Mouse (Mus musculus) c-Kit-positive CD71-negative TER-119-negative erythroid progenitor cells, embryonic 14.5 days (primary cell): ENCODE results near the gene Nemp2.

Experiments used
- DNase-seq: peaks from one replicate; pipeline ENCODE4 v3.0.0-alpha.2; 2013; ENCODE audit warnings: low read depth

Nemp2 gene

DNA sequence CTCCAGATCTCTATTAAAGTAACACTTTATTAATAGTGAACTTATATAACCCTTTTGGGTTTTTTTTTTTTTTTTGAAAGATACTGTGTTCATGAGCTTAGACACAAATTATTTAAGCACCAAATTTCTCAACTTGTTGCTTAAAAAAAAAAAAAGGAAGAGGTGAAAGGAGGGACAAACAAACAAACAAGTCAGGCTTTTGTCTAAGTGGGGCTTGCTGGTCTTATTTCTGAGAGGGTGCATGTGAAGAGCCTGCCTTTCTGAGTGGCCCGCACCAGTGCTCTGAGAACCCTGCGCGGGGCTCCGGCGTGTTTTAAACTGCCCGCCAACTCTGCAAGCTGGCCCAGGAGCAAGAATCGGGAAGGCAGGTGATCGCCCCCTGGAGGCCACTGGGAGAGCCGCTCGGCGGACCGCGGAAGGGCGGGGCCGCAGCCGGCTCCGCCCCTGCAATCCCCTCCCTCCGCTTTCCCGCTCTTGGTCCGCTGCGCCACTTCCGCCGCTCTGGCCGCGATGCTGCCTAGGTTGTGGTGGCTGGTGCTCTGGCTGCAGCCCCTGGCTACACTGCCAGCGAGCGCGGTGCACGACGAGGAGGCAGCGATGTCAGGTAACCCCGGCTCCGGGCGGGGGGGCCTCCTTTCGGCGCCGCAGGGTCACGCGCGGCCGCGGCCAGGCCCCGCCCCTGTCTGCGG, at the start of gene Nemp2:
TSS of gene Nemp2 (plus strand) at position 456 of the 689 bp plus-strand sequence.
- peak; percentile 85 for DNase-seq

DNA sequence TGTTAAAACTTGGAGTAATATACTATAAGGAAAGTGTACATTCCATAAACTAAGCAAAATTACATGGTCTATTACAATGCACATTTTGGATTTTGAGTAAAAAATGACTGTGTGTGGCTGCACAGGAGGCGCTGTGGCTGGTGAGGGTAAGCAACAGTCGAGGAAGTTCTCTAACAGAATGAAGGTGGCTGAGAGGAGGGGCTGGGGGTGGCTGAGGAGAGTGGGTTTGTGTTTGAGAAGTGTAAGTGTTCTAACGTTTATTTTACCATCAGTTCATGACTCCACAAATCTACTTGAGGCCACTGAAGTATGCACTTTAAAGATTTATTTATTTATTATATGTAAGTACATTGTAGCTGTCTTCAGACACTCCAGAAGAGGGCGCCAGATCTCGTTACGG, 48.8 kb upstream of the Nemp2 start:
- DNase-seq, result no peak

DNA sequence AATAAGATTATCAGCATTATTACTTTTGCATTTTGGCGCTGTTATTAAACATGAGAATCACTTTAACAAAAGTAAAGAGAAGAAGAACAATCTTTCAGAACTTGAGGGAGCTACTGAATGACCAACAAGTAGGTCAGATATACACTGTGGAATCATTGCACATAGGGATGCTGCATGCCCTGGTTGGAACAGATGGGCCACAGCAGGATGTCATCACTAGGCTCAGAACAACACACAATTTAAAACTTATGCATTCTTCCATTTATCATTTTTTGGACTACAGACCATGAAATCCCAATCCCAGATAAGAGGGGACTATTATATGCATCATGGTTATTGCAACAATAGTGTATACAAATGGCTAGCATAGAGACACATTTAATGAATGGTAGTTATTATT, 47.6 kb upstream of the Nemp2 start:
- DNase-seq, result no peak

DNA sequence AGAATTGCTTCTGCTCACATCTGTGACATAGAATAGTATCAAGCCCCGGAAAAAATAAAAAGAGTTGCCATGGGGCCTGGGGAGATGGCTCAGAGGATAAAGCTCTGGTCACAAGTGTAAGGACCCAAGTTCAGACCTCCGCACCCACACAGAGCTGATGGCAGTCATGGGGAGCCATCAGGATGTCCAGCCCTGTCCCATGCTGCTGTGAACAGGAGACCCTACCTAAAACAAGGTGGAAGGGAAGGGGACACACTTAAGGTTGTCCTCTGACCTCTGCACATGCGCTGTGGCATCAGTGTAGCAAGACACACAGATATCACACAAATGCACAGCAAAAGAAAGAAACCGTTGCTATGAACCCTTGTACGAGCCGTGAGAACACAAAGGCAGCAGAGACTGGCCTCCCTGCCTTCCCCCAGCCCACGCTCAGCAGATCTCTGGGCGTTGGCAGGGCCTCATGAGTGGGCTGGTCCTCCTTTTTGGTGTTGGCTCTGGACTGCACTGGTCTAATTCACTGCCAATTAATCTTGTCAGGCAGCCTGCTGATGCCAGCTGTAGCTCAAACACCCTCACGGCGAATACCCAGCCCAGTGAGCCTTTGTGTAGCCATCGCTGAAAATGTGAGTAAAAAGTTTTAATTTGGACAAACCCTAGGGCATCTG, 33.4 kb upstream of the Nemp2 start:
- no peak for DNase-seq

DNA sequence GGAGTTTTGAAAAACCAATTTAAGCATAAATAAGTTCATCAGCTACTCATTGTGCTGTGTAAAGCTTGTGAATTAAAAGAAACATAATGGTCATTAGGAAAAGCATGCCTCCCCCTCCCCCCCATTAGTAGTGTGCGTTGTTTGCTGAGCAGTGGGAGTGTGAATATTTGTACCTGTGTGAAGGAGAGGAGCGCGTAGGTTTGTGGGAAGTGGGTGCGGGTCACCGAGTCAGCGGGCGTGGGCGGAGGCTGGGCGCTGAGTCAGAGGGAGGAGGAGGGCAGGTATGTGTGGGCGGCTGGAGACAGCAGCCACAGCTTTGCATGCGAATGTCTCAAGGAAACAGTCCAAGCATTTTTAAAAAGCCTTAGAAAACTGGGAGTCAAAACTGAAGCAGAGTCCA, 32.7 kb upstream of the Nemp2 start:
- peak; percentile 44 for DNase-seq

DNA sequence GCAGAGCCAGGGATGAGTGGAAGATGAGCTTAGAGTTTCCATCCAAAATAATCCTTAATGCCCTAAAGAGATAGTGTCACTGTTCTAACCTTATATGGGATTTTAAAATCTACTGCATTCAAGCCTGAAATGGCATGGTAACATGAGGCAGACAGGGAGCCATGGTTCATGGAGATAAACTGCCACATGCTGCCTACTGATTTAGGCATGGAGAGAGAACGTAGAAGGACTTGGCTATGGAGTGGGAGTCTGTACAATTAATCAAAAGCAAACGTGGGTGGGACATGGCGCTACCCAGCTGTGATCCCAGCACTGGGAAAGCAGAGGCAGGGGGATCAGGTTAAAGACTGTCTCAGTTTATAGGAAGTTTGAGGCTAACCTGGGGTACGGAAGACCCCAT, 32.1 kb upstream of the Nemp2 start:
- DNase-seq, result no peak

DNA sequence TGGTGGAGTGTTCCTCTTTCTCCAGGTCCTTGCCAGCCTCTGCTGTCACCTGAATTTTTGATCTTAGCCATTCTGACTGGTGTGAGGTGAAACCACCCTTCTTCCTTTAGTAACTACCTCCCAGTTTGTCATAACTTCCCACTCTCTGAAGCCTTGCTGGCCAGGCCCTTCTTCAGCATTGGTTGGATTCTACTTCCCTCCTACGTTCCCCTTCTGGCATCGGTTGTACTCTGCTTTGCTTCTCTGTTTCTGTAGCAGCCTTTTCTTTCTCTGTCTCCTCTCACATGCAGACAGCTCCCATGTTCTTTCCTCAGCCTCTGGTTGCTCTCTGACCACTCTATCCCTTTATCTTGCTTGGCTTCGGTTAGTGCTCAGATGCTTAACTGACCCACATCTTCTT, 29.0 kb upstream of the Nemp2 start:
- DNase-seq, result no peak

DNA sequence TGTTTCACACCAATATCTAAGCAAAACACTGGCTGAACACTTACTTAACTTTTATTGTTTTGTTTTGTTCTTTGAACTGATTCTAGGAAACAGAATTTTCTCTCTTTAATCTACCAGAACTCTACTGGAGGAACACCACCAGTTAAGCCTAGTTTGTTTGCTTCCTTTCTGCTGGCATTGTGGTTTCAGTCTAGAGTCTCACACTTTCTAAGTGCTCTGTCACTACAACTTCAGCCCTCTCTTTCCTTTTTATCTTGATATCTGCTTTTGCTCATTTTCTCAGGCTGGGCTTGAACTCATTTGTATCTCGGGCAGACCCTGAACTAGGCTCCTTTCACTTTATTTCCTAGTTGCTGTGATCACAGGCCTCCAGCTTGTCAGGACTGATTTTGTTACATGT, 22.8 kb upstream of the Nemp2 start:
- no peak for DNase-seq

DNA sequence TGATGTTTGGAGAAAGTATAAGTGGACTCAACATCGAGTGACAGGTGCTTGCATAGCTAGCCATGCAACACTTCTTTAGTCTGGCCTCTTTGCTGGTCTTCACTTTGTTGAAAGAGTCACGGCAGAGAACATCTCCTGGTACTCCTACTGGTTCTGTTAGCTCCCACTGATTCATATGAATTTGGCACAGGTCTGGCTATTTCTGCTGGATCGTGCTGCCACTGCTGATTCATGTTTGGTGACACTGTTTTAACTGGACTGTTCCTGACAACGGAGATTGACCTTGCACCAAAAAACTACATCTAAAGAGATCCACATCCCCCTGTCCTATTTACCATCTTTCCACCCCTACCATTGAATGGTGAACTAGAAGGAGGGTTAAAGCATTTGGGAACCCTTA, 22.0 kb upstream of the Nemp2 start:
- DNase-seq, result no peak

DNA sequence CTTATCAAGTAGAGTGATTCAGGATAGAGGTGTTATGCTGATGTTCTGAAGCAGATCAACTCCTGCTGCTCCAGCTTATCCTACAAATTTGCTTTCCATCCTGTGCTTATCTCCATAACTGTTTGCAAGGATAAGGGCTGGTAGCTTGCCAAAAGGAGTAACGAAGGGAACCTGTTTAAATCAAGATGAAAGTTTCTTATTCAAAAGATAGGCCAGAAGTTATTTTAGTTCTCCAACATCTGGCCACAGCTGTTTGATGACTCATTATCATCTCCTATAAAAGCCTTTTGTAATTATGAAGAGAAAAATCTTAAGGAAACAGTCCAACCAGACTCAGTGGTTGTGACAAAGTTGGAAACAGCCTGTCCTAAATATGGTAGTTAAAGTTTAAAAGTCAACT, 12.3 kb upstream of the Nemp2 start:
- no peak for DNase-seq

DNA sequence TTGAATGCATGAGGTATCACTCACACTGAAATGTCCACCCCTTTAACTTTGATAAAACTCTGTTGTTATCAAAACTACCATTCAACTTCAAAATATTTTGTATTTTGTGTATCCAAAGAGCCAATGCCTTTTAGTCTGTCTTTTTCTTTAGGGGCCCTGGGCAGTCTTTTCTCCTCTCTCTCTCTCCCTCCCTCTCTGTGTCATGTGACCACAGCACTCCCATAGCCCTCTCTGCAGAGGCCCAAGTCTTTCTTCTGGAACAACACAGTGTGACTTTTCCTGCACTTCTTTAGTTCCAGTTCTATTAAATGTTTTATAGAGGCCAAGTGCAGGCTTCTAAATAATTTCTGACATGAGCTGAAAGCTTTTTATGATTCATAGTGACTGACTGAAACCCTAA, 10.1 kb upstream of the Nemp2 start:
- no peak for DNase-seq

DNA sequence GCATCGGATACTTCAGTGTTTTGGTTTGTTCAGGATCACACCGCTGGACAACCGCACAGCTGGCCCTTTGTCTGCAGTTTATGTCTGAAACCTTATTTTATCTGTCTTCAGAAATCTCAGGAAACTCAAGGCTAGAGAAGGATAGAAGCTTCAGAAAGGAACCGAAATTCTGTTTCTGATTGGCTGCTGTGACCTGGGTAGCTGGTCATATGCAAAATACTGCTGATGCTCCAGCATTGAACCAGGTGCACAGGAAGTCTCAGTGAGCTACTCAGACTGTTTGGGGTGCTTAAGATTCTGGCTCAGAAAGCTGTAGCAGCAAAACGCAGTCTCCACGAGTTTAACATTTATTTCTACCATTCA, 415 bp downstream of the Nemp2 start:
- peak; percentile 47 for DNase-seq

DNA sequence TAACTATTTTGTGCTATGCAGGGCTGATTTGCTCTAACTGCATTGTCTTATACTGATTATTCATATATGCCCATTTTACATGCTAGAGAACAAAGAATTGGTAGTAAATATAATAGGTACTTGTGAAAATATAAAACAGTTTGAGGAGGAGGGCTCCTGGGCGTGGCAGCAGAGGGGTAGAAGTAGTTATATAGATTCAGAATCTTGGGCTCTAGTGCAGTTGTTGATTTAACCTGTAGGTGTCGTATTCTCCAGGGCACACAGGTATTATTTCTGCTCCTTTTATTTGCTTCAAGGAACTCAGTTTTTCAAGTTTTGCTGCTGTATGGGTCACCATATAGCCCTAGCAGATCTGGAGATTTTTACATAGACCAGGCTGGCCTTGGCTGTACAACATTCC, 1.1 kb downstream of the Nemp2 start:
- no peak for DNase-seq

DNA sequence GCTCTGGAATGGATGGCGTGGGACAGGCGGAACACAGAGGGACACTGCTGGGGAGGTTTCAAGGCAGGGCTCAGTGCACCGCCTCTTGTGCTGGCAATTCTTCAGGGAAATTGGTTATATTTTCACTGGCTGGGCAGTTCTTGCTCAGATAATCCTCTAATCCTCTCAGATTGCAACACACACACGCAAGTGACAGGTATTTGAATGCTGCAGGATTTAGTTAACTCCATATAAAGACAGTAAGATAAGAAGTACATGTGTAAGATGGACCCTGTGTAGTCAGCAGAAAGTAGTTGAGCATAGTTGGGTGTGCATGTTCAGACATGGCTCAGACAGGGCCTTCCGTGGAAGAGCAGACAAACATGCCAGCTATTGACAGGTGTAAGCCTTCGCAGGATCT, 3.7 kb downstream of the Nemp2 start:
- DNase-seq, result no peak

DNA sequence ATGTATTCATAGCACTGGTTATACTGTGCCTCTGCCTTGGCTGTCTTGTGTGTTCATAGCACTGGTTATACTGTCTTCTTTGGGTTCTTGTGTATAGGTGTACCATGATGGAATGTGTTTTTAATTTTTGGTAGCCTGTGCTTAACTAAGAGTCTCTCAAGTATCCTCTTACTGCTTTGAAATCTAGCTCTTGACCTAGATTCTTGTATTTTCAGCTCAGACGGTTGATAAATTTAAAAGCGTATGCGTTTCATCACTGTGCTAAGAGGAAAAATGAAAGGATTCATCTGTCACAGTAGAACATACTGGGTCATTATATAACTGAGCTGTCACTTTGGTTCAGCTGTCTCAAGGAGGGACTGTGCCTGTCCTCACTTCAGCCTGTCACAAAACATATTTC, 5.4 kb downstream of the Nemp2 start:
- DNase-seq, result no peak

DNA sequence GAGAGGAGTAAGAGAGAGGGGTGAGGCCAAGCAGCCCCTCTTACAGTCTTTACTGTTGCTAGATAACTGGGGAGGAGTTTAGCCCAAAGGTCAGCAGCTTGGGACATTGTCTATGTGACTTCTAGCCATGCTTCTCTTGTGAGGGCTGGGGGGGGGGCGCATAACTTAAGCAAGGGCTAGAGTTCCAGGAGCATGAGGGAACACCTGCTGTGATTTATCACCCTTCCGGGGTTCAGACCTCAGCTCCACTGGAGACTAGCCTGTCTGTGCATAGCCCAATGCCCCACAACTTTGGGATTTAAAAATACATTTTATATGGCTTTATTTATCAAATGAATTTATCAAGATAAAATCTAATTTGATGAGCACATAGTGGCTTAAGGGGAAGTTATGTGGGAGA, 7.6 kb downstream of the Nemp2 start:
- DNase-seq, result no peak

DNA sequence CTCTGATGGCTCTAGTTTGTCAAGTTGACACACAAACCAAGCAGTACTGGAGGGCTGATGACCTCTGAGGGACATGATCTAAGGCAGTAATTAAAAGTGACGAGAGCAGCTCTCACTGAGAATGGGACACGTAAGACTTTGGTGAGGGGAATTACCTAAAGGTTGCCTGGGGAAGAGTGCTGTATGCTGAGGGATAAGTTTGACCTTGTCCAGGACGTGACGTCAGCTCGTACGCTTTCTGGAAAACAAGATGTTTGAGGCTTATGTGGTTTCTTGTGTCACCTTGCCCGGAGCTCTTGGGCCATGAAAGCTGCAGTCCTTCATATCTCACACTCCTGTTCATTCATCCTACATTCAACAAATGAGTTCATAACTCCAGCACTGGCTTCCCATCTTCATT, 8.6 kb downstream of the Nemp2 start:
- no peak for DNase-seq

DNA sequence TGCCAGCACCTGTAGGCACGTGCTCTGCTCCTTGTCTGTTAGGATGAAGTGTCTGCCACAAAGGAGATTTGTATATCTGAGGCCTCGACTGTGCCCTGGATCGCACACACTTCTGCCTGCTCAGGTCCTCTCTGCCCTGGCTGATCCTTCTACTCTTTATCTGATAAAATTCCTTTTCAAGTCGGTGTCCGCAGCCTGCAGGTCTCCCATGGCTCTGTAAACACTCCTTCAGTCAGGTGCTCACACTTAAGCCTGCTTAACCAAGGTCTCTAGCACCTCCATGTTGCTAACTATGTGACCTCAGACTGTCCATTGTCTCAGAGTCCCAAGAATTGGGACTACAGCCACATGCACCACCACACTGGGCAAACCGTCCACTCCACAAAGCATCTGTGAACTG, 9.8 kb downstream of the Nemp2 start:
- DNase-seq, result no peak

DNA sequence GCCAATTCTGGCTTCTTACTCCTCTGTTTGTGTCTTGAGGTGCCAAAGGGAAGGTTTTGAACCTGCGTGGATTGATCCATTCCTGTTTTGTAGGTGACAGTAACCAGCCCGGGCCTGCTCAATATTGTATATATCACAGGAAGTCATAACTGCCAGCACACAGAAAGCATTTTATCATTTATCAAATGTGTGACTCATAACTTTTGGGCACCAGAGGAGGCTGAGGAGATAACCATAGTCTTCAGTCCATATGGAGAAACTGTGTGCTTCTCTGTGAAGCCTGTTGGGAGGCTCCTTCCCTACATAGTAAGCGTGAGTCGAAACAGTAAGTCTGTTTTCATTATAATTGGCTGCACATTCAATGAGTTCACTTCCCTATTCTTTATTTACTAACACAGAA, 10.2 kb downstream of the Nemp2 start:
- no peak for DNase-seq

DNA sequence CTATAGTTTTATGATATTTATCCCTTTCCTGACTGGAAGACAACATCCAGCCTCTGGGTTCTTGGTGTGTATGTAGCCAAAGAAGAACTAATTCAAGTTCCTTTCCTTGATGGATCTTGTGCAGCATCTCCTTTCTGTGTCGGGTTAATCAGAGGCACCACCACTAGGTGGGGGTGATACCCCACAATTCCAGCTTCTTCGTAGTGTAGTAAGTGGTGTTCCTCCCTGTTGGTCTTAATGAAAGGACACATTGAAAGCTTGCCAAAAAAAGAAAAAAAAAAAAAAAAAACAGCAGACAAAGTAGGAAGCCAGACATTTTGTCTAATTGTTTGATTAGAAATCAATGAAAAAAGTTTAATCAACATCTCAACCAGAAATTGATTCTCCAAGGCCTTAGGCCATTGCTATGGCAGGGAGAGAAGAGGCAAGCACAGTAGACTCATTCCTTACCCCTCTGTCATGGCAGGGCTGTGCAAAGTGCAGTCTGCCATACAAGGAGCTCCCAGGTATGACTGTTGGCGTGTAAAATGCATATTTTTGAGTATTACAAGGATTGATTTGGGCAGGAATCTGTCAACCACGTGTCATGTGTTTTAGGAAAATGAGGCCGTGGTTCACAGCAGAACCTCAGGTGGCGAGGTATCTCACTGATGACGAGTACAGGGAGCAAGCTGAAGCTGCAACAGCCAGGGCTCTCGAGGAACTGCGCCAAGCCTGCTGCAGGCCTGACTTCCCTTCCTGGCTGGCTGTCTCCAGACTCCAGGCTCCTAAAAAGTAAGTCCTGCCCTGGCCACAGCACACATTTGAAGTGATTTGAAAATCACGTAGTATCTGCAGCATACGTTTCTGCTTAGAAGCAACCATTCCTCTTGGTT, 17.9 kb downstream of the Nemp2 start:
- peak; percentile 70 for DNase-seq

DNA sequence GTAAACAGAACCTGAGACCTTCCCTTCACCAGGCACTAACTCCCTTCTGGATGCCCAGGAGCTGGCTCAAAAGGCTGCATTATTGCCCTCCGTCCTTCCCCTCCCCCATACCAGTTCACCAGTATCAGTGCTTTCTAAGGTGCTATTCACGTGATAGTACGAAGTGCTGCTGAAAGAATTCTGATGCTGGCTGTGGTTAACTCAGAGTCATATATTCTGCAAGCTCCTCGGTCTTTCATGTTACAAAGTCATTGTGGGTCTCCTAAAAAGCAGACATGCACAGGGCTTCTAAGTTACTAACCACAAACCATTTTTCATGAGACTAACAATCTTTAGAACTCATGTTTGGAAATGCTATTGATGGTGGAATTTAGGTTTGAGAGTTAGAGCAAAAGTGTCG, 19.6 kb downstream of the Nemp2 start:
- no peak for DNase-seq

DNA sequence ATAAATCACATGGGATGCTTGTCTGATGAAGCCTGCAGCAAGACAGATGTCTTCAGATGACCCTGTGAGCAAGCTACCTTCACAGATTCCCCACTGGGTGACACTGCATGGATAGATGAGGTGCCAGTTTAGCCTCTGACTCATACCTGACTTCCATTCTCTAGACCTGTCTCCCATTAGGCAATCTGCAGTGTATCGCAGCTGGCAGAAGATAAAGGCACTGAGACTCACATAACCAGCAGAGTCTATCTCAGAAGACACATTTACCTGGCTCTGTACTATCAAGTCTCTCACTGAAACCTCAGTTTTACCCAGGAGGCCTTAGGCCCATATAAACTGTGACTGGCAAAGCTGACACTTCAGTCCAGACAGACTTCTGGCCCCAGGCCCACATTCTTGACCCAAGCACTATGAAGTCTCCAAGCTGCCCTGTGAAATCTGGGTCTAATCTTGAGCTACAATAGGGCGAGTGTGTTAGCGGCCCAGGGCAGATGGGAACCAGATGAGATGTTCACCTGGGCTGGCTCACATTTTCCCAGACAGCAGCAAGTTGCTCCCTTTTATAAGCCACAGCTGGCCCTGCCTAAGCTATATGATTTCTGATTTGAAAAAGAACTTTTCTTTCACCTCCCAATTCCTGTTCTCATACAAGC, 22.2 kb downstream of the Nemp2 start:
- no peak for DNase-seq

DNA sequence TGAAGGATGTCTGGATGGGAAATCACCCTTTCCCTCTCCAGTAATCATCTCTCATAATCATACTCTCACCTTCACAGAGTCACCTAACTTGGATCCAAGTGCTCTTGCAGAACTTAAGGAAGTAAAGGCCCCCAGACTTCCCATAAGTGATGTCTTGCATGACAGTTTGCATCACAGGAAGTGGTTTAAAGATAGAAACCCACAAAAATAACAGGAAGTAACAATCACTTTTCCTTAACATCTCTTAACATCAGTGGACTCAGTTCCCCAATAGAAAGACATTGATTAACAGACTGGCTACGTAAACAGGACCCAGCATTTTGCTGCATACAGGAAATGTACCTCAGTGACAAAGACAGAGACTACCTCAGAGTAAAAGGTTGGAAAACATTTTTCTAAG, 22.9 kb downstream of the Nemp2 start:
- DNase-seq, result peak; percentile 24
